Mouse (Mus musculus) heart, adult 18-20 months (tissue): ENCODE measurements around the gene Fkbp15. TPM values are rescaled to one million over a fixed set of nuclear protein-coding genes. Genes with fewer than 3 reads are reported as not detected.
"Not testable (repeated sequence)": the region's sequence is repeated elsewhere in the genome, so short reads cannot be mapped to it uniquely, and the experiment has no call there.

Experiments
- DNase-seq, 2 experiments: peaks; one replicate each; pipeline ENCODE4 v3.0.0; 2021 to 2022; ENCODE audit warnings: mixed read lengths in 1 of 2
- total RNA-seq, 2 experiments: library from RNA; stranded (reverse); gene quantifications; 2 replicates each; pipeline ENCODE4 v1.2.3; 2021

Fkbp15 gene
- total RNA-seq, 2 experiments from 2014 or later, result 16.4 to 17.7 TPM

GRCm38 (mm10) chr4:62281319-62281718 is 79.0 kb downstream of the Fkbp15 start:
- DNase-seq, result no peak

GRCm38 (mm10) chr4:62278081-62278480 is 82.3 kb downstream of the Fkbp15 start:
- no peak for DNase-seq

GRCm38 (mm10) chr4:62277222-62277621 is 83.1 kb downstream of the Fkbp15 start:
- no peak for DNase-seq

- DNase-seq, result peak in 1 of 2 experiments; percentile 1
Observed at GRCm38 (mm10) chr4:62276642-62277041, 83.7 kb downstream of the Fkbp15 start.

- DNase-seq, result peak in 1 of 2 experiments; percentile 41
Observed at GRCm38 (mm10) chr4:62274841-62275536, 85.4 kb downstream of the Fkbp15 start.

- no peak for DNase-seq
Observed at GRCm38 (mm10) chr4:62273916-62274315, 86.4 kb downstream of the Fkbp15 start.

GRCm38 (mm10) chr4:62272696-62273095 is 87.7 kb downstream of the Fkbp15 start:
- DNase-seq, result no peak

- no peak for DNase-seq
Observed at GRCm38 (mm10) chr4:62267101-62267500, 93.2 kb downstream of the Fkbp15 start.

- not testable (repeated sequence) for DNase-seq
Observed at GRCm38 (mm10) chr4:62266016-62266415, 94.3 kb downstream of the Fkbp15 start.

GRCm38 (mm10) chr4:62265154-62265836 is 95.1 kb downstream of the Fkbp15 start:
- no peak for DNase-seq

GRCm38 (mm10) chr4:62263133-62263844 is 97.1 kb downstream of the Fkbp15 start:
- DNase-seq, result peak; percentile 25 to 26

GRCm38 (mm10) chr4:62262276-62262675 is 98.1 kb downstream of the Fkbp15 start, which contains the start of gene Slc31a2:
Gene Slc31a2 (plus strand): TSS chr4:62262562.
- no peak for DNase-seq

- peak in 1 of 2 experiments; percentile 57 for DNase-seq
Observed at GRCm38 (mm10) chr4:62256931-62257330, 103.4 kb downstream of the Fkbp15 start.

GRCm38 (mm10) chr4:62254551-62254950 is 105.8 kb downstream of the Fkbp15 start:
- DNase-seq, result no peak

- DNase-seq, result no peak
Observed at GRCm38 (mm10) chr4:62251776-62252175, 108.6 kb downstream of the Fkbp15 start.

GRCm38 (mm10) chr4:62250896-62251544 is 109.3 kb downstream of the Fkbp15 start:
- no peak for DNase-seq

Other genes with a start within 250 kb of the Fkbp15 start
- gene Mup21, start 209.7 kb downstream of the Fkbp15 start, total RNA-seq, result not detected
- 1 to 10 TPM; 1.9 TPM for gene Zfp37, start 129.5 kb downstream of the Fkbp15 start, total RNA-seq
- 10 to 100 TPM; 20.7 to 24.1 TPM for gene Slc31a2, start 98.0 kb downstream of the Fkbp15 start, total RNA-seq
- 10 to 100 TPM; 17.3 to 18.7 TPM for gene Slc31a1, start 179 bp upstream of the Fkbp15 start, total RNA-seq
- 10 to 100 TPM; 46.9 to 49.1 TPM for gene Cdc26, start 48.1 kb upstream of the Fkbp15 start, total RNA-seq
- 10 to 100 TPM; 10.4 to 10.9 TPM for gene Prpf4, start 48.2 kb upstream of the Fkbp15 start, total RNA-seq
- gene Rnf183, start 74.7 kb upstream of the Fkbp15 start, total RNA-seq, result not detected
- under 1 TPM; 0.30 to 0.59 TPM for gene Wdr31, start 110.3 kb upstream of the Fkbp15 start, total RNA-seq
- under 1 TPM in 1 of 2 experiments, not detected in 1; 0.23 TPM for gene Bspry, start 119.5 kb upstream of the Fkbp15 start, total RNA-seq
- gene Hdhd3, start 142.9 kb upstream of the Fkbp15 start, total RNA-seq, result 1 to 10 TPM; 3.4 to 4.0 TPM
- gene Alad, start 159.4 kb upstream of the Fkbp15 start, total RNA-seq, result 10 to 100 TPM; 75.4 to 87.1 TPM
- gene Pole3, start 164.5 kb upstream of the Fkbp15 start, total RNA-seq, result 10 to 100 TPM; 17.7 to 19.5 TPM
- not detected for gene 4933430I17Rik, start 164.8 kb upstream of the Fkbp15 start, total RNA-seq
- 10 to 100 TPM; 21.5 to 25.9 TPM for gene Rgs3, start 199.3 kb upstream of the Fkbp15 start, total RNA-seq